Mouse (Mus musculus): ENCODE results near the gene Gm20388. TPM values are rescaled to one million over a fixed set of nuclear protein-coding genes. Genes with fewer than 3 reads are reported as not detected.

Gm20388 gene
- polyA plus RNA-seq, 1 experiment from 2014 or later, result 5.5 TPM

- Histone ChIP-seq H3K4me3 (no peak overlapping the region), H3K27me3 (ENCODE audit: poor library complexity, severe bottlenecking) (peaks cover 62% of the 10 kb centered on the region), H3K4me1 (peaks cover 13% of the 10 kb centered on the region), H3K9me3 (no peaks in the 10 kb centered on the region), H3K27ac (no peak overlapping the region), H3K36me3 (replicated peaks) (no peaks in the 10 kb centered on the region)
- DNase-seq (ENCODE audit: extremely low spot score, low spot score), result no peak
- WGBS, result 89% methylated on average over 6 of the region's 6 CpGs
Observed at GRCm38 (mm10) chr8:121029076-121029475, 1118.4 kb downstream of the Gm20388 start.

GRCm38 (mm10) chr8:121030496-121031040 lies 1119.9 kb downstream of the Gm20388 start:
- Histone ChIP-seq H3K9me3 (no peaks in the 10 kb centered on the region), H3K27ac (no peak overlapping the region), H3K27me3 (ENCODE audit: poor library complexity, severe bottlenecking) (peaks cover 56% of the 10 kb centered on the region), H3K4me1 (peaks cover 9% of the 10 kb centered on the region), H3K36me3 (replicated peaks) (no peaks in the 10 kb centered on the region), H3K4me3 (no peak overlapping the region)
- DNase-seq (ENCODE audit: extremely low spot score, low spot score), result no peak
- 85% methylated on average over 10 of the region's 10 CpGs for WGBS

GRCm38 (mm10) chr8:121033299-121034013 lies 1122.8 kb downstream of the Gm20388 start:
- no peaks in the 10 kb centered on the region for H3K9me3 ChIP-seq
- no peak overlapping the region for H3K27ac ChIP-seq
- H3K4me3 ChIP-seq, result no peak overlapping the region
- no peak for DNase-seq (ENCODE audit: extremely low spot score, low spot score)
- H3K27me3 ChIP-seq (ENCODE audit: poor library complexity, severe bottlenecking), result peaks cover 57% of the 10 kb centered on the region
- WGBS, result 80% methylated on average over 20 of the region's 20 CpGs
- peaks cover 5% of the 10 kb centered on the region for H3K4me1 ChIP-seq
- H3K36me3 ChIP-seq (replicated peaks), result no peaks in the 10 kb centered on the region

- Histone ChIP-seq H3K9me3 (no peaks in the 10 kb centered on the region), H3K36me3 (replicated peaks) (no peaks in the 10 kb centered on the region), H3K27ac (no peak overlapping the region), H3K4me3 (no peak overlapping the region), H3K4me1 (no peaks in the 10 kb centered on the region), H3K27me3 (ENCODE audit: poor library complexity, severe bottlenecking) (peaks cover 66% of the 10 kb centered on the region)
- no peak for DNase-seq (ENCODE audit: extremely low spot score, low spot score)
- WGBS, result 87% methylated on average over 8 of the region's 8 CpGs
Observed at GRCm38 (mm10) chr8:121035611-121036010, 1125.0 kb downstream of the Gm20388 start.

- Histone ChIP-seq H3K4me3 (no peak overlapping the region), H3K27me3 (ENCODE audit: poor library complexity, severe bottlenecking) (peaks cover 24% of the 10 kb centered on the region), H3K27ac (no peak overlapping the region), H3K4me1 (no peaks in the 10 kb centered on the region; the same call in 1 of the 2 replicates), H3K9me3 (no peaks in the 10 kb centered on the region), H3K36me3 (replicated peaks) (no peaks in the 10 kb centered on the region)
- no peak for DNase-seq (ENCODE audit: extremely low spot score, low spot score)
- 69% methylated on average over 19 of the region's 19 CpGs for WGBS
Observed at GRCm38 (mm10) chr8:121043719-121044440, 1133.2 kb downstream of the Gm20388 start.

GRCm38 (mm10) chr8:121047441-121047840 lies 1136.8 kb downstream of the Gm20388 start:
- Histone ChIP-seq H3K4me1 (no peaks in the 10 kb centered on the region; the same call in 1 of the 2 replicates), H3K27ac (no peak overlapping the region), H3K27me3 (ENCODE audit: poor library complexity, severe bottlenecking) (peaks cover 4% of the 10 kb centered on the region; the same call in 1 of the 2 replicates), H3K4me3 (no peak overlapping the region), H3K9me3 (no peaks in the 10 kb centered on the region), H3K36me3 (replicated peaks) (no peaks in the 10 kb centered on the region)
- 72% methylated on average over 9 of the region's 9 CpGs for WGBS
- no peak for DNase-seq (ENCODE audit: extremely low spot score, low spot score)

- peaks cover 79% of the 10 kb centered on the region for H3K27me3 ChIP-seq (ENCODE audit: poor library complexity, severe bottlenecking)
- no peak for DNase-seq (ENCODE audit: extremely low spot score, low spot score)
- H3K4me3 ChIP-seq, result no peak overlapping the region
- H3K9me3 ChIP-seq, result no peaks in the 10 kb centered on the region
- 81% methylated on average over 9 of the region's 9 CpGs for WGBS
- H3K27ac ChIP-seq, result no peak overlapping the region
- peaks cover 6% of the 10 kb centered on the region; the same call in 1 of the 2 replicates for H3K4me1 ChIP-seq
- no peaks in the 10 kb centered on the region for H3K36me3 ChIP-seq (replicated peaks)
Observed at GRCm38 (mm10) chr8:121058081-121058480, 1147.4 kb downstream of the Gm20388 start.

GRCm38 (mm10) chr8:121059098-121059497 lies 1148.5 kb downstream of the Gm20388 start:
- no peak overlapping the region for H3K4me3 ChIP-seq
- 84% methylated on average over 7 of the region's 7 CpGs for WGBS
- H3K4me1 ChIP-seq, result peaks cover 15% of the 10 kb centered on the region
- DNase-seq (ENCODE audit: extremely low spot score, low spot score), result no peak
- H3K27me3 ChIP-seq (ENCODE audit: poor library complexity, severe bottlenecking), result peaks cover 87% of the 10 kb centered on the region
- no peaks in the 10 kb centered on the region for H3K36me3 ChIP-seq (replicated peaks)
- H3K27ac ChIP-seq, result no peak overlapping the region
- H3K9me3 ChIP-seq, result no peaks in the 10 kb centered on the region

- Histone ChIP-seq H3K27ac (no peak overlapping the region), H3K9me3 (no peaks in the 10 kb centered on the region), H3K4me1 (peaks cover 24% of the 10 kb centered on the region), H3K27me3 (ENCODE audit: poor library complexity, severe bottlenecking) (peaks cover 87% of the 10 kb centered on the region), H3K36me3 (replicated peaks) (no peaks in the 10 kb centered on the region), H3K4me3 (no peak overlapping the region)
- WGBS, result 92% methylated on average over 6 of the region's 6 CpGs
- no peak for DNase-seq (ENCODE audit: extremely low spot score, low spot score)
Observed at GRCm38 (mm10) chr8:121062521-121062920, 1151.9 kb downstream of the Gm20388 start.

GRCm38 (mm10) chr8:121063649-121064048 lies 1153.0 kb downstream of the Gm20388 start:
- Histone ChIP-seq H3K36me3 (replicated peaks) (no peaks in the 10 kb centered on the region), H3K9me3 (no peaks in the 10 kb centered on the region), H3K27ac (peak overlapping the region; percentile 76), H3K27me3 (ENCODE audit: poor library complexity, severe bottlenecking) (peaks cover 87% of the 10 kb centered on the region), H3K4me1 (peaks cover 24% of the 10 kb centered on the region), H3K4me3 (peak overlapping the region; percentile 26; the same call in 1 of the 2 replicates)
- WGBS, result 32% methylated on average over 13 of the region's 13 CpGs
- peak; percentile 48 for DNase-seq (ENCODE audit: extremely low spot score, low spot score)

GRCm38 (mm10) chr8:121071454-121071853 lies 1160.8 kb downstream of the Gm20388 start:
- Histone ChIP-seq H3K4me1 (peaks cover 31% of the 10 kb centered on the region), H3K27me3 (ENCODE audit: poor library complexity, severe bottlenecking) (peaks cover 100% of the 10 kb centered on the region), H3K36me3 (replicated peaks) (no peaks in the 10 kb centered on the region), H3K27ac (no peak overlapping the region), H3K9me3 (peaks cover 4% of the 10 kb centered on the region; the same call in 1 of the 2 replicates), H3K4me3 (no peak overlapping the region)
- DNase-seq (ENCODE audit: extremely low spot score, low spot score), result peak; percentile 24
- 3% methylated on average over 12 of the region's 12 CpGs for WGBS

- WGBS, result 8% methylated on average over 11 of the region's 11 CpGs
Observed at GRCm38 (mm10) chr8:121072406-121073130, 1161.9 kb downstream of the Gm20388 start.

More at GRCm38 (mm10) chr8:121072406-121073130, 1161.9 kb downstream of the Gm20388 start:
- DNase-seq (ENCODE audit: extremely low spot score, low spot score), result no peak
- Histone ChIP-seq H3K4me3 (no peak overlapping the region), H3K4me1 (peaks cover 31% of the 10 kb centered on the region), H3K9me3 (peaks cover 4% of the 10 kb centered on the region; the same call in 1 of the 2 replicates), H3K27ac (no peak overlapping the region), H3K36me3 (replicated peaks) (no peaks in the 10 kb centered on the region), H3K27me3 (ENCODE audit: poor library complexity, severe bottlenecking) (peaks cover 100% of the 10 kb centered on the region)
